Mouse (Mus musculus): Measurements from ENCODE around the gene Bag6. TPM values are rescaled to one million over a fixed set of nuclear protein-coding genes. Genes with fewer than 3 reads are reported as not detected.

Bag6 gene
- total and polyA plus RNA-seq, 3 experiments: 69.5 to 686 (median 182) TPM

DNA sequence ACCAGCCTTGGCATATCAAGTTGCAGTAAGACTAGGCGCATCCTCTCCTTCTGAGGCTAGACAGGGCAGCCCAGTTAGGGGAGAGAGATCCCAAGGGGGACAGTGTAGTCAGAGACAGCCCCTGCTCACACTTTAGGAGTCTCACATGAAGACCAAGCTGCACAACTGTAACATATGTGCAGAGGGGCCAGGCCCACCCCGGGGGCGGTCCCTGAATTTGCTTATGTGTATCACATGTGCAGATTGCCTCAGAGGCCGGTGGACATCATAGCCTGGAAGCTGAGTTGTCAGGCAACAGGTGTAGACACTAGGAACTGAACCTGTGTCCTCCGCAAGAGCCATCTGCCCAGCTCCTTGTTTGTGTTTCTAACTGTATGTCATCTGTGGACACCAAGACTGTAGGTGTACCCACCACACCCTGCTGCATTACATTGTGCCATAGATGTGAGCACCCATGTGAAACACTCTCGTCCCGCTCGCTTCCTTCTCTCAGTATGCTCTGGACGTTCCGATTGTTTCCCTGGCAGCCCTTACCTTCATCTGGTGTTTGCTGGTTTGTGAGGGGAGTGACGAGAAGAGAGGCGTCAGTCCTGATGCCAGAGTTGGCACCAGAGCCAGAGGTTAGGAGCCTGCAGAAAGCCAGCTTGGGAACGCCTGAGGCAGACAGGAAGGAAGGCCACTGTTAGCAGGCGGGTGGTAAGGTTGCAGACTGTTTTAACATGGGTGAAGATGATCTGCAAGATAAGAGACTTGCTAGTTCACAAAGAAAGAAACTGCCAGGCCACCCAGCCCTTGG, 42.4 kb upstream of the Bag6 start:
- H3K27me3 ChIP-seq (ENCODE audit: insufficient read depth, low read length): no peaks in the 10 kb centered on the region
- H3K9me3 ChIP-seq (replicated peaks): no peaks in the 10 kb centered on the region
- H3K4me3 ChIP-seq (ENCODE audit: low read depth, low read length): no peak overlapping the region
- H3K4me1 ChIP-seq (ENCODE audit: insufficient read depth, low read depth, low read length): peaks cover 67% of the 10 kb centered on the region
- no peak for ATAC-seq (ENCODE audit: extremely low read depth, insufficient number of reproducible peaks, low FRiP score, poor library complexity, severe bottlenecking)
- no peak for DNase-seq (ENCODE audit: low spot score)
- peaks cover 75% of the 10 kb centered on the region for H3K36me3 ChIP-seq (replicated peaks)
- TF ChIP-seq TAL1 (conservative IDR thresholded peaks at IDR 0.05; ENCODE audit: low read depth, low read length) (no peak), GATA2 (IDR thresholded peaks at IDR 0.05; ENCODE audit: borderline replicate concordance, low read depth, low read length) (no peak), CTCF (IDR thresholded peaks at IDR 0.05; ENCODE audit: low read depth, low read length) (no peak), POLR2AphosphoS5 (IDR thresholded peaks at IDR 0.05; ENCODE audit: insufficient replicate concordance, low read depth, low read length) (no peak), GATA1 (IDR thresholded peaks at IDR 0.05; ENCODE audit: borderline replicate concordance, low read length) (no peak)

DNA sequence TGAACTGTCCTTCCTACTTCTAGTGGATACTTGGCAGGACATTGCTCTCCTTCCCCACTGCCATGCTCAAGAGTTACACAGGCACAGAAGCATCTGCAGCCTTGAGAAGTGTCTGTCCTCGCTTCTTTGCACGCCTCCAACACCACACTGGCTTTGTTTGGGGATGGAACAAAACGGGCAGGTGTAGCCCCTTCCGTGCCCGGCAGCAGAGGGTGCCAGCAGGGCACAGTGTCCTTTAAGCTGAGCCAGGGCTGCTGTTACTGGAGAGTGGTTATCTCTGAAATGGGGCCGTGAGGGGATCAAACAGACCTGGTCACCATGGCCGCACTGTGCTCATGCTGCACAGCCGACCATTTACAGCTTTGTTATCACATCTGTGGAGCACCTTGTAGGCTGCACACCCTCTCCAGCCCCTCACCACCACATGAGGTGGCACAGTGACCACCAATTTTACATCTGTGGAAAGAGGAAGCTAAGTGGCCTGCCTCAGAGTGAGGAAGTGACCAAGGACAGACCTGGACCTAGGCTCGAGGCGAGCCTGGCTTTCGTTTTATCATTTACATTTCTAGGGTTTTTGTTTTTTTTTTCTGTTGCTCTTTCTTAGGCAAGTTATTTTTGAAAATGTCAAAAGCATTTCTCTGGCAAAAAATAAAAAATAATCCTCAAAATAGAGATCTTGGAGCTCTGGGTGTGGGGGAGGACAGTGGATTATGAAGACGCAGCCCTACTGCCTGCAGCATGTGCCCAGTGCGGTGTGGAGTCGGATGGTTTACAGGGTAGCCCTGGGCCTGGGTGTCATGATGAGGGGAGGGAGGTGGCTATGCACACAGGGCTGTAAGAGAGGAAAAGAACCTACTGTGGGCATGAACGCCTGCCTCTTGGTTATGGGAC, 40.3 kb upstream of the Bag6 start:
- ATAC-seq (ENCODE audit: extremely low read depth, insufficient number of reproducible peaks, low FRiP score, poor library complexity, severe bottlenecking) (no peak), DNase-seq (ENCODE audit: low spot score) (no peak)

DNA sequence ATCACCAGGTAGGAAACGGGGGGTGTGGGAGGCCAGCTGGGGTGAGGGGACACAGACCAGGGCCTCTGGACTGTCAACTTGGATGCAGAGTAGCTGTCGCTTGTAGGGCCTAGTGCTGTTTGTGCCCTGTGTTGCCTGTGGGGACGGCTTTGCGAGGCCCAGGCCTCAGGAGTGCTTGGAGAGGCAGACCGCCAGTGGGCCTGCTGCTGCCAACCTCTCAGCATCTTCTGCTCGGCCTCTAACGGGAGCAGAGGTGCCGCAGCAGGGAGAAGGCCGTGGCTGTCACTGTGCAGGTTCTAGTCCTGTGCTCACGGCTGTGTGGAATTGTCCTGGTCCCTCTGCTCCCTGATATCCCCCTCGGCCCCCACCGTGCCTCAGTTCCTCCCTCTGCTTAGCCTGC, 38.4 kb upstream of the Bag6 start:
- TF ChIP-seq CTCF (IDR thresholded peaks at IDR 0.05; ENCODE audit: low read depth, low read length) (no peak), POLR2AphosphoS5 (IDR thresholded peaks at IDR 0.05; ENCODE audit: insufficient replicate concordance, low read depth, low read length) (no peak)
- H3K27me3 ChIP-seq (ENCODE audit: insufficient read depth, low read length): no peaks in the 10 kb centered on the region
- ATAC-seq (ENCODE audit: extremely low read depth, insufficient number of reproducible peaks, low FRiP score, poor library complexity, severe bottlenecking) (no peak), DNase-seq (ENCODE audit: low spot score) (no peak)
- H3K36me3 ChIP-seq (replicated peaks): peaks cover 100% of the 10 kb centered on the region
- peaks cover 76% of the 10 kb centered on the region for H3K4me1 ChIP-seq (ENCODE audit: insufficient read depth, low read depth, low read length)
- no peak overlapping the region for H3K4me3 ChIP-seq (ENCODE audit: low read depth, low read length)
- H3K9me3 ChIP-seq (replicated peaks): no peaks in the 10 kb centered on the region

More for the DNA sequence above, 40.3 kb upstream of the Bag6 start:
- H3K4me1 ChIP-seq (ENCODE audit: insufficient read depth, low read depth, low read length): peaks cover 74% of the 10 kb centered on the region
- no peak overlapping the region for H3K4me3 ChIP-seq (ENCODE audit: low read depth, low read length)
- H3K9me3 ChIP-seq (replicated peaks): no peaks in the 10 kb centered on the region
- H3K36me3 ChIP-seq (replicated peaks): peaks cover 96% of the 10 kb centered on the region
- no peak for TF ChIP-seq TAL1 (conservative IDR thresholded peaks at IDR 0.05; ENCODE audit: low read depth, low read length)
- TF ChIP-seq POLR2AphosphoS5 (IDR thresholded peaks at IDR 0.05; ENCODE audit: insufficient replicate concordance, low read depth, low read length): no peak
- no peak for TF ChIP-seq CTCF (IDR thresholded peaks at IDR 0.05; ENCODE audit: low read depth, low read length)
- TF ChIP-seq GATA2 (IDR thresholded peaks at IDR 0.05; ENCODE audit: borderline replicate concordance, low read depth, low read length): no peak
- no peak for TF ChIP-seq GATA1 (IDR thresholded peaks at IDR 0.05; ENCODE audit: borderline replicate concordance, low read length)
- H3K27me3 ChIP-seq (ENCODE audit: insufficient read depth, low read length): no peaks in the 10 kb centered on the region

DNA sequence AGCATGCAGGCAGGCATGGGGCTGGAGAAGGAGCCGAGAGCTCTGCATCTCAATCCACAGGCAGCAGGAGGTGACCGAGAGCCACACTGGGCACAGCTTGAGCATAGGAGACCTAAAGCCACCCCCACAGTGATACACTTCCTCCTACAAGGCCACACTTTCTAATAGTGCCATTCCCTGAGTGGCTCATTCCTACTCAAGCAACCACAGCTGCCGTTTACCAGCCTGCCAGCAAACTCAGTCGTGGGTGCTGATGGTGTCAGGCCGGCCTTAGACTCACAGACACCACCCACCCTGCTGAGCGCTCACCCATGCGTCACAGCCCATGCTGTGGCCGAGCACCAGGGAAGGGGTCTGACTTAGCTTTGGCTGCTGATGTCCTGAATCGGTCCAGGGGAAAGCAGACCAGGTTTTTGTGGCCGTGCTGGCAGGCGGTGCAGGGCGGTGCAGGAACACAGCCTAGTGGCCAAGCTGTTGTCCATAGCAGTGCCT, 37.8 kb upstream of the Bag6 start:
- no peaks in the 10 kb centered on the region for H3K27me3 ChIP-seq (ENCODE audit: insufficient read depth, low read length)
- ATAC-seq (ENCODE audit: extremely low read depth, insufficient number of reproducible peaks, low FRiP score, poor library complexity, severe bottlenecking) (no peak), DNase-seq (ENCODE audit: low spot score) (no peak)
- H3K4me1 ChIP-seq (ENCODE audit: insufficient read depth, low read depth, low read length): peaks cover 76% of the 10 kb centered on the region
- H3K9me3 ChIP-seq (replicated peaks): no peaks in the 10 kb centered on the region
- peaks cover 100% of the 10 kb centered on the region for H3K36me3 ChIP-seq (replicated peaks)
- no peak overlapping the region for H3K4me3 ChIP-seq (ENCODE audit: low read depth, low read length)
- TF ChIP-seq GATA2 (IDR thresholded peaks at IDR 0.05; ENCODE audit: borderline replicate concordance, low read depth, low read length) (no peak), TAL1 (conservative IDR thresholded peaks at IDR 0.05; ENCODE audit: low read depth, low read length) (no peak), CTCF (IDR thresholded peaks at IDR 0.05; ENCODE audit: low read depth, low read length) (no peak), GATA1 (IDR thresholded peaks at IDR 0.05; ENCODE audit: borderline replicate concordance, low read length) (no peak), POLR2AphosphoS5 (IDR thresholded peaks at IDR 0.05; ENCODE audit: insufficient replicate concordance, low read depth, low read length) (no peak)

DNA sequence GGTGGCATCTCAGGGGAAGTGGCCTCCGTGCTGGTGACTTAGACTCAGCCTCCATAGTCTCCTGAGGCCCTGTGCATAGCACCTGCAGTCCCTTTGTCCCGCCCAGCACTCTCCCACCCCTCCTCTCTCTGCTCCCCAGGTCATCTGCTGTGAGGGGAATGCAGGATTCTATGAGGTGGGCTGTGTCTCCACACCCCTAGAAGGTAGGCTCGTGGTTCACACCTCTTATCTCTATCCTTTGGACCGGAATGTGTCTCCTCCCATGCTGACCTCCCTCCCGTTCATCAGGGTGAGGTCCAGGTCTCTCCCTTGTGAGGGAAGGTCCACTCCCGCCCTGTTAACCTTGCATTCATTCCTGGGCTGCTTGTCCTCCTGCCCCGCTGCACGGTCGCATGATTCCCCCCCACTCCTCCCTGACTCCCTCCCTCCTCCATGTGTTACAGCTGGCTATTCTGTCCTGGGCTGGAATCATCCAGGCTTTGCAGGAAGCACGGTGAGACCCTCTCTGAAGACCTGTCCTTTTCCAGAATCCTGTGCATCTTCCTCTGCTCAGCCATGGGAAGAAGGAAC, 34.7 kb upstream of the Bag6 start:
- Histone ChIP-seq H3K9me3 (replicated peaks) (no peaks in the 10 kb centered on the region), H3K27me3 (ENCODE audit: insufficient read depth, low read length) (no peaks in the 10 kb centered on the region), H3K4me1 (ENCODE audit: insufficient read depth, low read depth, low read length) (peaks cover 81% of the 10 kb centered on the region), H3K36me3 (replicated peaks) (peaks cover 96% of the 10 kb centered on the region), H3K4me3 (ENCODE audit: low read depth, low read length) (no peak overlapping the region)
- DNase-seq (ENCODE audit: low spot score) (no peak), ATAC-seq (ENCODE audit: extremely low read depth, insufficient number of reproducible peaks, low FRiP score, poor library complexity, severe bottlenecking) (no peak)
- TF ChIP-seq GATA2 (IDR thresholded peaks at IDR 0.05; ENCODE audit: borderline replicate concordance, low read depth, low read length): no peak
- TF ChIP-seq CTCF (IDR thresholded peaks at IDR 0.05; ENCODE audit: low read depth, low read length): no peak
- no peak for TF ChIP-seq GATA1 (IDR thresholded peaks at IDR 0.05; ENCODE audit: borderline replicate concordance, low read length)
- TF ChIP-seq POLR2AphosphoS5 (IDR thresholded peaks at IDR 0.05; ENCODE audit: insufficient replicate concordance, low read depth, low read length): no peak
- no peak for TF ChIP-seq TAL1 (conservative IDR thresholded peaks at IDR 0.05; ENCODE audit: low read depth, low read length)

DNA sequence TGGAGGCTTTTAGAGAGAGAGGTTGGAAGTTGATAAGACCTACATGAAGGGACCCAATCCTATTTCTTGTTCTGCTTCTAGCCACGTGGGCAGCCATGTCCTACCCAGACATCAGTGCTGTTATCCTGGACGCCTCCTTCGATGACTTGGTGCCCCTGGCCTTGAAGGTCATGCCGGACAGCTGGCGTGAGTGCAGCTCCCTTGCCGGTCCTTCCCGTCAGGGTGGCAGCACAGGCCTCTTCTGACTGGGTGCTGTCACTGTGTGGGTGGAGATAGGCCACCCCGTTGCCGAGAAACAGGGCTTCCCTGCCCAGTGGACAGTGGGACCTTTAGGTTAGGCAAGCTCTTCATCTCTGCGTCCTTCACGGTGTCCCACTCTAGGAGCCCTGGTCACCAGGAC, 33.8 kb upstream of the Bag6 start:
- no peaks in the 10 kb centered on the region for H3K27me3 ChIP-seq (ENCODE audit: insufficient read depth, low read length)
- TF ChIP-seq GATA1 (IDR thresholded peaks at IDR 0.05; ENCODE audit: borderline replicate concordance, low read length) (no peak), TAL1 (conservative IDR thresholded peaks at IDR 0.05; ENCODE audit: low read depth, low read length) (no peak), CTCF (IDR thresholded peaks at IDR 0.05; ENCODE audit: low read depth, low read length) (no peak), POLR2AphosphoS5 (IDR thresholded peaks at IDR 0.05; ENCODE audit: insufficient replicate concordance, low read depth, low read length) (no peak), GATA2 (IDR thresholded peaks at IDR 0.05; ENCODE audit: borderline replicate concordance, low read depth, low read length) (no peak)
- peaks cover 87% of the 10 kb centered on the region for H3K36me3 ChIP-seq (replicated peaks)
- DNase-seq (ENCODE audit: low spot score) (no peak), ATAC-seq (ENCODE audit: extremely low read depth, insufficient number of reproducible peaks, low FRiP score, poor library complexity, severe bottlenecking) (no peak)
- peaks cover 86% of the 10 kb centered on the region for H3K4me1 ChIP-seq (ENCODE audit: insufficient read depth, low read depth, low read length)
- no peaks in the 10 kb centered on the region for H3K9me3 ChIP-seq (replicated peaks)
- no peak overlapping the region for H3K4me3 ChIP-seq (ENCODE audit: low read depth, low read length)

Data from G1E (cell line).